Mouse (Mus musculus) liver, embryonic 13.5 days (tissue): Measurements from ENCODE around the gene Swi5. TPM values are rescaled to one million over a fixed set of nuclear protein-coding genes. Genes with fewer than 3 reads are reported as not detected.

ENCODE experiments used
- ATAC-seq: fragments of 200-750 bp; cut with Nextera tagmentation; 2 replicates; pipeline ENCODE4 v1.8.0; 2017; ENCODE audit warnings: low read depth, mild to moderate bottlenecking, moderate number of reproducible peaks, moderate library complexity
- DNase-seq: peaks from one replicate; pipeline ENCODE4 v3.0.0; 2022
- H3K27ac ChIP-seq: fragments of 300-500 bp; sonication (generic); 2 replicates; pipeline ENCODE4 v1.5.1; 2015; ENCODE audit warnings: moderate library complexity, mild to moderate bottlenecking, inconsistent platforms
- H3K27me3 ChIP-seq: fragments of 300-500 bp; sonication (generic); 2 replicates; pipeline ENCODE4 v1.6.1; 2015; ENCODE audit warnings: mild to moderate bottlenecking, inconsistent platforms
- H3K36me3 ChIP-seq: fragments of 300-500 bp; sonication (generic); 2 replicates; pipeline ENCODE4 v1.6.1; 2015; ENCODE audit warnings: mild to moderate bottlenecking, inconsistent platforms
- H3K4me1 ChIP-seq: fragments of 300-500 bp; sonication (generic); replicated peaks from 2 replicates; pipeline ENCODE4 v1.6.1; 2015; ENCODE audit warnings: inconsistent platforms
- H3K4me2 ChIP-seq: fragments of 300-500 bp; sonication (generic); 2 replicates; pipeline ENCODE4 v1.6.1; 2015; ENCODE audit warnings: inconsistent platforms, mild to moderate bottlenecking, moderate library complexity
- H3K4me3 ChIP-seq: fragments of 300-500 bp; sonication (generic); replicated peaks from 2 replicates; pipeline ENCODE4 v1.5.1; 2015; ENCODE audit warnings: mild to moderate bottlenecking, inconsistent platforms
- H3K9ac ChIP-seq: fragments of 300-500 bp; sonication (generic); 2 replicates; pipeline ENCODE4 v1.6.1; 2015; ENCODE audit warnings: mild to moderate bottlenecking, inconsistent platforms
- H3K9me3 ChIP-seq: fragments of 300-500 bp; sonication (generic); replicated peaks from 2 replicates; pipeline ENCODE4 v1.6.1; 2016; ENCODE audit warnings: inconsistent platforms
- WGBS: fragments of 180-500 bp; shearing (Covaris S2); methylation state at CpG from one replicate; pipeline ENCODE4 v1.1.7; 2015; ENCODE audit not compliant: insufficient replicate concordance; 5-methylcytosine and 5-hydroxymethylcytosine counted together
- polyA plus RNA-seq: library from polyadenylated mRNA; unstranded; fragments of >200 nt; fragmentation: Nextera tagmentation; extraction: Ambion mirVana; gene quantifications from 2 replicates; pipeline ENCODE4 v1.2.1, GENCODE M21; 2015

Gene Swi5
- polyA plus RNA-seq, 1 experiment from 2014 or later = 218 TPM

- DNase-seq = no peak
- no peak for ATAC-seq
- Histone ChIP-seq H3K9me3 (no peaks in the 10 kb centered on the region), H3K4me3 (no peak overlapping the region), H3K4me1 (peaks cover 6% of the 10 kb centered on the region; the same call in 1 of the 2 replicates), H3K27ac (no peak overlapping the region), H3K9ac (no peak overlapping the region), H3K4me2 (no peak overlapping the region), H3K27me3 (peaks cover 62% of the 10 kb centered on the region), H3K36me3 (no peaks in the 10 kb centered on the region)
- 37% methylated on average over 9 of the region's 9 CpGs for WGBS
These were observed 32.0 kb upstream of the Swi5 start for GRCm38 (mm10) chr2:32319586-32320580.

- H3K36me3 ChIP-seq = no peaks in the 10 kb centered on the region
- H3K9me3 ChIP-seq = no peaks in the 10 kb centered on the region
- 63% methylated on average over 14 of the region's 14 CpGs for WGBS
- H3K4me1 ChIP-seq = peaks cover 6% of the 10 kb centered on the region; the same call in 1 of the 2 replicates
- DNase-seq = no peak
- ATAC-seq = no peak
- H3K27ac ChIP-seq = no peak overlapping the region
- peak overlapping the region; percentile 26; the same call in 1 of the 2 replicates for H3K4me2 ChIP-seq
- peak overlapping the region; percentile 29 for H3K4me3 ChIP-seq
- H3K9ac ChIP-seq = no peak overlapping the region
- H3K27me3 ChIP-seq = peaks cover 69% of the 10 kb centered on the region
These were observed 31.1 kb upstream of the Swi5 start for GRCm38 (mm10) chr2:32318709-32319585.

- no peak overlapping the region for H3K27ac ChIP-seq
- no peak overlapping the region for H3K9ac ChIP-seq
- ATAC-seq = 0 out of 2 replicates have a peak, but pooled peaks have one; percentile 50
- DNase-seq = no peak
- no peaks in the 10 kb centered on the region for H3K36me3 ChIP-seq
- peak overlapping the region; percentile 29; the same call in 1 of the 2 replicates for H3K4me3 ChIP-seq
- 18% methylated on average over 19 of the region's 19 CpGs for WGBS
- H3K4me2 ChIP-seq = peak overlapping the region; percentile 26
- H3K4me1 ChIP-seq = peaks cover 6% of the 10 kb centered on the region; the same call in 1 of the 2 replicates
- no peaks in the 10 kb centered on the region for H3K9me3 ChIP-seq
- H3K27me3 ChIP-seq = peaks cover 76% of the 10 kb centered on the region
These were observed 30.0 kb upstream of the Swi5 start for GRCm38 (mm10) chr2:32317791-32318417.

- Histone ChIP-seq H3K27ac (peak overlapping the region; percentile 9; the same call in 1 of the 2 replicates), H3K36me3 (no peaks in the 10 kb centered on the region), H3K9me3 (no peaks in the 10 kb centered on the region), H3K4me3 (no peak overlapping the region), H3K4me1 (peaks cover 12% of the 10 kb centered on the region), H3K4me2 (no peak overlapping the region), H3K9ac (no peak overlapping the region), H3K27me3 (peaks cover 83% of the 10 kb centered on the region)
- 63% methylated on average over 20 of the region's 20 CpGs for WGBS
- ATAC-seq = no peak
- DNase-seq = no peak
These were observed 29.2 kb upstream of the Swi5 start for GRCm38 (mm10) chr2:32316887-32317656.

DNA sequence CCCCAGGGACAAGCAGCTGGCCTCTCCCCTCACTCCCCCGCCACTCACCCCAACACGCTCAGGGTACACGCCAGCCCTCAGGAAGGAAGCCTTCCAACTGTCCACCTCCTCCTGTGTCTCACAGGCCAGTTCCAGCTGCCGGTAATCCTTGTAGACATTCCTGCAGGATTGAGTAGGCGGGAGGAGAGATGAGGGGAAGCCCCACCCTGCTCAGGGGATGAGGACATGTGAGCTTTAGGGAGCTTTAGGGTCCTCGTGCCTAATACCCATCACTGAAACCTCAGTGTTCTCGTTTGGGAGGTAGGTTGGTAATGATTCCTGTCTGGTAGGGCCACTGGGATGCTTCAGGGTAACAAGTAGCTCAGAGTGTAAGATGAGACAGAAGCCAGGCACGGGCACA is 27.9 kb upstream of the Swi5 start:
- 31% methylated on average over 8 of the region's 8 CpGs for WGBS
- no peak overlapping the region for H3K4me2 ChIP-seq
- H3K36me3 ChIP-seq = no peaks in the 10 kb centered on the region
- peaks cover 22% of the 10 kb centered on the region for H3K4me1 ChIP-seq
- DNase-seq (no peak), ATAC-seq (no peak)
- peaks cover 92% of the 10 kb centered on the region for H3K27me3 ChIP-seq
- no peak overlapping the region for H3K9ac ChIP-seq
- no peaks in the 10 kb centered on the region for H3K9me3 ChIP-seq
- H3K4me3 ChIP-seq = no peak overlapping the region
- 0 out of 2 replicates have a peak overlapping the region, but pooled peaks have one; percentile 29 for H3K27ac ChIP-seq

DNA sequence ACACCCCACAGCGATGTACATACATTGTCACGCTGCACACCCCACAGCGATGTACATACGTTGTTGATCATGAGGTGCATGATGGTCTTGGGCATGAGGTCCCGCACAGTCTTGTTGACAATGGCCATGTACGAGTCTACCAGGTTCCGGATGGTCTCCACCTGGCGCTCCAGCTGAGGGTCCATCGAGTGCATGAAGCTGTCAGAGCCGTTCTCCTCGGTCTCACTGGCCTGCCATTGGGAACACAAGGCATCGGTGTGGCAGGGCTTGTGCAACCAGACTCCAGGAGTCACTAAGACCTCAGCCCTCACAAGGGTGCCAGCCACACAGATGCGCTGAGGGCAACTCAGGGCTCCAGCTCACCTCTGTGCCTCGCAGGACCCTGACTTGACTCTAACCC is 27.0 kb upstream of the Swi5 start:
- DNase-seq (no peak), ATAC-seq (no peak)
- no peak overlapping the region for H3K27ac ChIP-seq
- WGBS = 84% methylated on average over 14 of the region's 14 CpGs
- H3K9ac ChIP-seq = no peak overlapping the region
- no peaks in the 10 kb centered on the region for H3K9me3 ChIP-seq
- H3K4me1 ChIP-seq = peaks cover 25% of the 10 kb centered on the region
- H3K27me3 ChIP-seq = peaks cover 92% of the 10 kb centered on the region
- H3K36me3 ChIP-seq = no peaks in the 10 kb centered on the region
- no peak overlapping the region for H3K4me2 ChIP-seq
- no peak overlapping the region for H3K4me3 ChIP-seq

- no peak overlapping the region for H3K27ac ChIP-seq
- peak; percentile 83 for ATAC-seq
- H3K4me2 ChIP-seq = peak overlapping the region; percentile 96
- H3K4me1 ChIP-seq = peaks cover 19% of the 10 kb centered on the region
- DNase-seq = peak; percentile 70
- H3K36me3 ChIP-seq = peaks cover 4% of the 10 kb centered on the region
- peak overlapping the region; percentile 64 for H3K4me3 ChIP-seq
- no peaks in the 10 kb centered on the region for H3K9me3 ChIP-seq
- 1% methylated on average over 52 of the region's 56 CpGs for WGBS
- peaks cover 71% of the 10 kb centered on the region for H3K27me3 ChIP-seq
- H3K9ac ChIP-seq = peak overlapping the region; percentile 69
These were observed 24.6 kb upstream of the Swi5 start for GRCm38 (mm10) chr2:32312318-32312964.

- Histone ChIP-seq H3K4me3 (peak overlapping the region; percentile 64), H3K4me2 (peak overlapping the region; percentile 96), H3K27ac (no peak overlapping the region), H3K9me3 (no peaks in the 10 kb centered on the region), H3K4me1 (peaks cover 19% of the 10 kb centered on the region), H3K9ac (peak overlapping the region; percentile 69), H3K27me3 (peaks cover 63% of the 10 kb centered on the region), H3K36me3 (peaks cover 12% of the 10 kb centered on the region)
- DNase-seq (no peak), ATAC-seq (no peak)
- WGBS = 11% methylated on average over 39 of the region's 42 CpGs
These were observed 23.8 kb upstream of the Swi5 start for GRCm38 (mm10) chr2:32311443-32312317.

DNA sequence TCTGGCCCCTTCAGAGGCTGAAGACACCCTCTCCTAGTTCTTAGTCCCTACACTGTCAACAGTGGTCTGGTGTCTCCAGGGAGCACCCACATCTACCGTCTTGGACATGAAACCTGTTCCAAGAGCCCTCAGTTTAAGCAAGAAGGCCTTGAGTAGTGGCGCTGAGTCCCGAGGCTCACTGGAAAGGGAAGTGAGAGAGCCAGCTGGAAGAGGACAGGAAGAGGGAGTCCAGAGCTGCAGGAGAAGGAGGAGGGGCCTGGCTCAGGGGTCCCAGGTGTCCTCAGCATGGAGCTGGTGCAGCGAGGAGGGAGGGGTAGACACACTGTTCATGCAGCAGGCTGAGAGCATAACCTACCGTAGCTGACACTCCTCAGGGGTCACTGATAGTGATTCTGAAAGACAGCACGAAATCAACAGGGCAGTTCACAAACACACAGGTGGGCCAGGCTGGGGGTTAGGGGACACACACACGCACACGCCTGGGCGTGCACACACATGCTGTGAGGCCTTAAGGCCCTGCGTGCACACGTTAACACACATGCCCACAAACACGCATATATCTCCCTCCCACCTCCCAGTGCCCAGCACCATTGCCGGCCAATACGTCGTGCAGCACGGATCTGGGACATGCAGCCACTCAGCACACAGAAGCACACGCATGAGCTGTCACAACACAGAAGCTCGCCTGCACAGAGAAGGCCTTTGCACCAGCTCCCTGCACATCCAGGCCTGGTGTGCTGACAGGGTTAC is 22.4 kb upstream of the Swi5 start:
- no peak overlapping the region; the same call in 1 of the 2 replicates for H3K27ac ChIP-seq
- no peak for ATAC-seq
- peaks cover 51% of the 10 kb centered on the region for H3K27me3 ChIP-seq
- WGBS = 72% methylated on average over 18 of the region's 18 CpGs
- no peak overlapping the region for H3K4me2 ChIP-seq
- H3K4me3 ChIP-seq = no peak overlapping the region
- peaks cover 19% of the 10 kb centered on the region for H3K4me1 ChIP-seq
- DNase-seq = no peak
- no peak overlapping the region for H3K9ac ChIP-seq
- H3K9me3 ChIP-seq = no peaks in the 10 kb centered on the region
- peaks cover 26% of the 10 kb centered on the region for H3K36me3 ChIP-seq
